In genomic region chr11:68214496-68215205, GRCm38 (mm10) we compare ENCODE assay signal across 12 mouse cellular contexts.
DNase-seq lines count a peak whose midpoint lies in the region; ATAC-seq and TF ChIP-seq lines count a peak whose summit lies in the region.
"Had no signal": no experiment of that assay in that cellular context is flagged by ENCODE, and none has a peak within 500 bp of the region (broad histone marks: within the 10 kb centered on the region; RNA-seq: fewer than 3 reads in every experiment).

No protein-coding gene starts in this region.

- 62% methylated on average over 9 of the region's 9 CpGs for WGBS in lung, embryonic 15.5 days
- whole genome bisulfite sequencing in lung, adult 2 months = 72% methylated on average over 9 of the region's 9 CpGs
- 53% methylated on average over 9 of the region's 9 CpGs for WGBS in hindbrain, embryonic 10.5 days
- 56% methylated on average over 9 of the region's 9 CpGs for WGBS in midbrain, embryonic 11.5 days
- WGBS in neural tube, embryonic 15.5 days = 35% methylated on average over 9 of the region's 9 CpGs

- no peak for TF ChIP-seq CTCF in lung, adult 2 months (IDR thresholded peaks at IDR 0.05; ENCODE audit: insufficient read depth, low read length)

- H3K27ac ChIP-seq in lung, embryonic 15.5 days = peak overlapping the region; percentile 7; the same call in 1 of the 2 replicates
- H3K27ac ChIP-seq in hindbrain, embryonic 10.5 days = peak overlapping the region; percentile 90
- peak overlapping the region; percentile 84 for H3K27ac ChIP-seq in midbrain, embryonic 11.5 days (ENCODE audit: low read depth, low read length)
- peak overlapping the region; percentile 42 for H3K27ac ChIP-seq in neural tube, embryonic 15.5 days (replicated peaks)
- H3K27ac ChIP-seq: stomach, embryonic 15.5 days had no signal

- H3K4me1 ChIP-seq in lung, embryonic 15.5 days = peaks cover 52% of the 10 kb centered on the region
- peaks cover 5% of the 10 kb centered on the region; the same call in 1 of the 2 replicates for H3K4me1 ChIP-seq in lung, adult 2 months (ENCODE audit: control insufficient read depth, insufficient read depth, low read length)
- peaks cover 82% of the 10 kb centered on the region for H3K4me1 ChIP-seq in hindbrain, embryonic 10.5 days (replicated peaks)
- H3K4me1 ChIP-seq in midbrain, embryonic 11.5 days (ENCODE audit: control insufficient read depth, insufficient read depth, low read length) = peaks cover 38% of the 10 kb centered on the region
- peaks cover 33% of the 10 kb centered on the region for H3K4me1 ChIP-seq in neural tube, embryonic 15.5 days

- no peak for DNase-seq in lung, adult 2 months
- no peak for DNase-seq in hindbrain, embryonic 10.5 days (ENCODE audit: low spot score)
- peak; percentile 90 for DNase-seq in midbrain, embryonic 11.5 days (ENCODE audit: low spot score, missing footprints)
- no peak for DNase-seq in gastrocnemius, postnatal 36 days
- DNase-seq in kidney, postnatal 36 days = no peak
- DNase-seq: cerebellum, adult 18-20 months; layer of hippocampus, adult 9-11 months; thymus, postnatal 25 days had no signal

- H3K36me3 ChIP-seq in lung, embryonic 15.5 days = no peaks in the 10 kb centered on the region
- H3K36me3 ChIP-seq in hindbrain, embryonic 10.5 days = peaks cover 38% of the 10 kb centered on the region
- H3K36me3 ChIP-seq in midbrain, embryonic 11.5 days (ENCODE audit: control insufficient read depth, insufficient read depth, low read length) = no peaks in the 10 kb centered on the region
- no peaks in the 10 kb centered on the region for H3K36me3 ChIP-seq in neural tube, embryonic 15.5 days
- H3K36me3 ChIP-seq: stomach, embryonic 15.5 days had no signal

- no peaks in the 10 kb centered on the region for H3K27me3 ChIP-seq in lung, embryonic 15.5 days
- peaks cover 36% of the 10 kb centered on the region for H3K27me3 ChIP-seq in hindbrain, embryonic 10.5 days (ENCODE audit: insufficient read depth, poor library complexity, severe bottlenecking)
- no peaks in the 10 kb centered on the region for H3K27me3 ChIP-seq in midbrain, embryonic 11.5 days (ENCODE audit: control insufficient read depth, insufficient read depth, low read length)
- H3K27me3 ChIP-seq in neural tube, embryonic 15.5 days (replicated peaks) = no peaks in the 10 kb centered on the region
- H3K27me3 ChIP-seq: stomach, embryonic 15.5 days had no signal

- H3K4me2 ChIP-seq in lung, embryonic 15.5 days = no peak overlapping the region
- H3K4me2 ChIP-seq in midbrain, embryonic 11.5 days = no peak overlapping the region; the same call in 1 of the 2 replicates
- no peak overlapping the region for H3K4me2 ChIP-seq in neural tube, embryonic 15.5 days
- H3K4me2 ChIP-seq: stomach, embryonic 15.5 days had no signal

- no peak for TF ChIP-seq POLR2A in lung, adult 2 months (IDR thresholded peaks at IDR 0.05; ENCODE audit: borderline replicate concordance, extremely low read depth, low read depth, low read length)

- intact Hi-C loops in gastrocnemius, postnatal 36 days (cut with DNase I) = no loop called here

- H3K4me3 ChIP-seq in lung, embryonic 15.5 days = no peak overlapping the region
- no peak overlapping the region for H3K4me3 ChIP-seq in lung, adult 2 months (replicated peaks; ENCODE audit: extremely low read depth, low read depth, low read length)
- peak overlapping the region; percentile 16 for H3K4me3 ChIP-seq in hindbrain, embryonic 10.5 days
- H3K4me3 ChIP-seq in midbrain, embryonic 11.5 days (ENCODE audit: low read depth, low read length) = no peak overlapping the region
- no peak overlapping the region for H3K4me3 ChIP-seq in neural tube, embryonic 15.5 days (replicated peaks)
- H3K4me3 ChIP-seq: stomach, embryonic 15.5 days had no signal

- H3K9ac ChIP-seq in lung, embryonic 15.5 days = no peak overlapping the region
- H3K9ac ChIP-seq in midbrain, embryonic 11.5 days (ENCODE audit: low read length) = no peak overlapping the region
- no peak overlapping the region for H3K9ac ChIP-seq in neural tube, embryonic 15.5 days (replicated peaks)
- H3K9ac ChIP-seq: stomach, embryonic 15.5 days had no signal

- ATAC-seq in lung, embryonic 15.5 days (ENCODE audit: borderline replicate concordance, extremely low read depth, low FRiP score, low TSS enrichment) = no peak
- peak; percentile 48 for ATAC-seq in midbrain, embryonic 11.5 days (ENCODE audit: low FRiP score)
- ATAC-seq in neural tube, embryonic 15.5 days (ENCODE audit: low FRiP score) = no peak
- no peak for ATAC-seq in frontal cortex, adult (ENCODE audit: low TSS enrichment)

- no peaks in the 10 kb centered on the region for H3K9me3 ChIP-seq in lung, embryonic 15.5 days
- no peaks in the 10 kb centered on the region for H3K9me3 ChIP-seq in hindbrain, embryonic 10.5 days
- no peaks in the 10 kb centered on the region for H3K9me3 ChIP-seq in midbrain, embryonic 11.5 days (ENCODE audit: control insufficient read depth, low read length)
- H3K9me3 ChIP-seq in neural tube, embryonic 15.5 days (replicated peaks) = no peaks in the 10 kb centered on the region
- H3K9me3 ChIP-seq: stomach, embryonic 15.5 days had no signal

Comparison
In these comparisons a context has a peak if more than half of its experiments do, and no peak if none do; other contexts are left out.
1. H3K27ac ChIP-seq: peak in every context shown above with its lines; median percentile 90 in hindbrain, embryonic 10.5 days; 84 in midbrain, embryonic 11.5 days; 42 in neural tube, embryonic 15.5 days; 7 in lung, embryonic 15.5 days.